In genomic region chr6:71164394-71164793, GRCm38 (mm10) we compare ENCODE assay signal across 10 mouse cellular contexts. TPM values are rescaled to one million over a fixed set of nuclear protein-coding genes. Genes with fewer than 3 reads are reported as not detected.
A peak's percentile ranks its signal among the peaks of the same experiment; 100 is the strongest.
DNase-seq lines count a peak whose midpoint lies in the region; ATAC-seq lines count a peak whose summit lies in the region.
"Had no signal": no experiment of that assay in that cellular context is flagged by ENCODE, and none has a peak within 500 bp of the region (broad histone marks: within the 10 kb centered on the region; RNA-seq: fewer than 3 reads in every experiment).

No protein-coding gene starts in this region.

- intact Hi-C loops in left cerebral cortex, postnatal 25 days (cut with DNase I): loop anchor here (10.0 kb wide), 2 partner anchors 100 to 640 kb away; no protein-coding TSS in a partner anchor

- H3K4me1 ChIP-seq in embryonic facial prominence, embryonic 13.5 days: no peaks in the 10 kb centered on the region
- H3K4me1 ChIP-seq in lung, embryonic 15.5 days: no peaks in the 10 kb centered on the region

- H3K9ac ChIP-seq in embryonic facial prominence, embryonic 13.5 days: no peak overlapping the region
- H3K9ac ChIP-seq in lung, embryonic 15.5 days: no peak overlapping the region

- no peak overlapping the region for H3K4me3 ChIP-seq in embryonic facial prominence, embryonic 13.5 days
- no peak overlapping the region for H3K4me3 ChIP-seq in lung, embryonic 15.5 days

- DNase-seq in gastrocnemius, postnatal 10 days: peak; percentile 9
- DNase-seq in gastrocnemius, postnatal 4 days (ENCODE audit: low spot score in 2 of 2): no peak
- DNase-seq in 416B (ENCODE audit: low read depth): peak; percentile 39
- DNase-seq in left cerebral cortex, postnatal 25 days (ENCODE audit: low spot score in 2 of 2): no peak
- DNase-seq in spleen, postnatal 4 days (ENCODE audit: low spot score in 2 of 2): no peak
- no peak for DNase-seq in spleen, adult 12 weeks (ENCODE audit: low spot score)
- DNase-seq: heart, postnatal 10 days had no signal

- H3K9me3 ChIP-seq in embryonic facial prominence, embryonic 13.5 days: no peaks in the 10 kb centered on the region
- H3K9me3 ChIP-seq in lung, embryonic 15.5 days: no peaks in the 10 kb centered on the region

- no peak overlapping the region for H3K4me2 ChIP-seq in embryonic facial prominence, embryonic 13.5 days
- H3K4me2 ChIP-seq in lung, embryonic 15.5 days: no peak overlapping the region

- H3K27me3 ChIP-seq in embryonic facial prominence, embryonic 13.5 days: no peaks in the 10 kb centered on the region
- H3K27me3 ChIP-seq in lung, embryonic 15.5 days: no peaks in the 10 kb centered on the region

- H3K36me3 ChIP-seq in embryonic facial prominence, embryonic 13.5 days: no peaks in the 10 kb centered on the region
- H3K36me3 ChIP-seq in lung, embryonic 15.5 days: no peaks in the 10 kb centered on the region

- ATAC-seq in embryonic facial prominence, embryonic 13.5 days (ENCODE audit: insufficient number of reproducible peaks, insufficient read depth, low FRiP score, low TSS enrichment, low read depth): 0 out of 2 replicates have a peak, but pooled peaks have one; percentile 43
- peak; percentile 27; the same call in 1 of the 2 replicates for ATAC-seq in lung, embryonic 15.5 days (ENCODE audit: borderline replicate concordance, extremely low read depth, low FRiP score, low TSS enrichment)

- no peak overlapping the region for H3K27ac ChIP-seq in embryonic facial prominence, embryonic 13.5 days
- H3K27ac ChIP-seq in lung, embryonic 15.5 days: no peak overlapping the region
- H3K27ac ChIP-seq: macrophage had no signal

- WGBS in embryonic facial prominence, embryonic 13.5 days: 28% methylated on average over 6 of the region's 6 CpGs
- WGBS in lung, embryonic 15.5 days: 28% methylated on average over 6 of the region's 6 CpGs

RNA-seq across cellular contexts. Expression of gene Thnsl2, which starts 20.2 kb away (rescaled TPM):
- total RNA-seq in gastrocnemius, postnatal 10 days (2021): 1 to 10 TPM; 7.8 to 8.5 TPM
- total RNA-seq in gastrocnemius, postnatal 4 days (2021): 1 to 10 TPM; 7.1 to 7.9 TPM
- polyA plus RNA-seq in embryonic facial prominence, embryonic 13.5 days (2015; fragmentation: Nextera tagmentation; extraction: Ambion mirVana): 6.0 and 6.1 TPM in 2 replicates
- 7.4 and 8.3 TPM in 2 replicates for polyA plus RNA-seq in lung, embryonic 15.5 days (2015; fragmentation: Nextera tagmentation; extraction: Ambion mirVana)
- 1 to 10 TPM; 2.7 to 3.0 TPM for total RNA-seq in left cerebral cortex, postnatal 25 days (2021)

RNA-seq across cellular contexts. Expression of gene Fabp1, which starts 35.2 kb away (rescaled TPM):
- total RNA-seq in gastrocnemius, postnatal 10 days (2021): under 1 TPM in 1 of 2 experiments, not detected in 1; 0.70 TPM
- 1 to 10 TPM in 1 of 2 experiments, under 1 TPM in 1; 0.74 to 6.3 TPM for total RNA-seq in gastrocnemius, postnatal 4 days (2021)
- polyA plus RNA-seq in embryonic facial prominence, embryonic 13.5 days (2015; fragmentation: Nextera tagmentation; extraction: Ambion mirVana): 3.5 TPM in 1 of 2 replicates, not detected in the other
- polyA plus RNA-seq in lung, embryonic 15.5 days (2015; fragmentation: Nextera tagmentation; extraction: Ambion mirVana): 1.3 and 2.8 TPM in 2 replicates
- total RNA-seq in left cerebral cortex, postnatal 25 days (2021): not detected
- total RNA-seq: heart, postnatal 10 days had no signal
- polyA plus RNA-seq: macrophage had no signal

Comparison
In these comparisons a context has a peak if more than half of its experiments do, and no peak if none do; other contexts are left out.
1. DNase-seq: peak in gastrocnemius, postnatal 10 days (single experiment) and 416B (single experiment); none in gastrocnemius, postnatal 4 days (0 of 2), left cerebral cortex, postnatal 25 days (0 of 2), spleen, postnatal 4 days (0 of 2) and spleen, adult 12 weeks (single experiment).